Mouse (Mus musculus): ENCODE results near the gene Nlrp2.

Gene Nlrp2

DNA sequence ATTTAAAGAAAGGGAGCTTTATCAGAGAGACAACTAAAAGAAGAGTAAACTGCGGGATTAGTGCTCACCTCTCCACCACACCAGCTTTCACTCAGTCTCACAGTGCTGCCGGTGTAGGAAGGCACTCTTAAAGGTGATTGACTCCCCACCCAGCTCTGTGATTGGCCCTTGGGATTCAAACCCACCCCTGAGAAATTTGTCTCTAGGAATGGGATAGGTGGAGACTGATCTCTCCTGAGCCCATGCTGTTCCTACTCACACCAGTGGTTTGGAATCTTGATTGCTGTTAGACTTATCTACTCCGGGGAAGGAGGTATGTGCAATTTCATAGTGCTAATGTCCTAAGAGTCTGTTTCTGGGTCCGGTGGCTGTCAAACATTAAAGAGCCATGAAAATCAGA is at the start of gene Nlrp2:
TSS of gene Nlrp2 (minus strand) at position 101 of the 400 bp plus-strand sequence.
- no peak for DNase-seq (ENCODE audit: low read depth, low spot score)

GRCm38 (mm10) chr7:5366724-5367123 is 15.9 kb upstream of the Nlrp2 start:
- DNase-seq (ENCODE audit: low read depth, low spot score) = no peak

DNA sequence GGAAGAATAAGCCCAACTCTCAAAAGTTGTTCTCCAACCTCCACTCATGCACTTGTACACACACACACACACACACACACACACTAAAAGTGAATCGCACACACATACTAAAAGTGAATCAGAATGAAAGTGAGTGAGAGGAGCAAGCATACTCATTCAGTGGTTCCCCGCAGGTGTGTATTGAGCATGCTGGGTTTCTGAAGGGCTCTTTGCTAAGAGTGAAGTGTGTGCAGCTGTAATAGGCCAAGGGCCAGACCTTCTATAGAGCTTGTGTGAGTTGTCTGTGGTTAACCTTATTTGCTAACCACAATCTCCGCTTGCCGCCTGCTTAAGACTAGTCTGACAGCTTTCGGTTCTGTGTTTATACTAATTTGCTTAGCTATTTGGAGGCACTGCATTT is 12.8 kb upstream of the Nlrp2 start:
- no peak for DNase-seq (ENCODE audit: low read depth, low spot score)

DNA sequence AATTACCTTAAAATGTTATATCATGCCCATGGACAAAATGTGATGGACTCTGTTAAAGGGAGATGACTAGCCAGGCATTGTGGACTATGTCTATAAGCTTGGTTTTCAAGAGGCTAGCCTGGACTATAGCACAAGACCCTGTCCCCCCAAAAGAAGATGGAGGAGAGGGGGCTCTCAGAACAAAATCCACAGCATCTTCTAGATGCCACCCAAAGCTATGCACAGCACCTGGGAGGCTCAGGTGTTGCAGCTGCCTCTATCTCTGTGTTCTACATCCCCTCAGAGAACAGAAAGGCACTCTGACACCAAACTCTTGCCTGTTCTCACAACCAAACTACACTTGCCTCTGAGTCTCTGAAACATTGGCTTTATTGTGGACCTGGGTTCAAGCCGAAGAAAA is 598 bp downstream of the Nlrp2 start, which contains the start of gene Gm5065:
TSS of gene Gm5065 (plus strand) at position 301 of the 400 bp plus-strand sequence.
- DNase-seq (ENCODE audit: low read depth, low spot score) = no peak

DNA sequence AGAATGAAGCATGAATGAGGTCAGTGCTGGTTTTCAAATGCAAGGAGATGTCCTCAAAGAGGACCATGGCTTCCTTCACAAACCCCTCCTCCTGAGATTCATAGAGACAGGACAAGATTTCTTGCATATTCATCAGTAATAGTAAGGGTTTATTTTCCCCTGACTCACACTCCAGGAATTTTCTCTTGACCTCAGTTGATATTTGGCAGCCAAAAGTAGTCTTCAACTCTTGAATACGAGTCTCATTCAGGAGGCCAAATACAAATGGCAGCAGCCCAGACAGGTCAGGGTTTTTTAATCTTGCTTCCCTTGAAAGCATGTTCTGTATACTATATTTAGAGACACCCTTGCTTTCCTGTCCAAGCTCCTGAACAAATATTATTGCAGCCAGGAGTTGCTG is 23.3 kb downstream of the Nlrp2 start:
- DNase-seq (ENCODE audit: low read depth, low spot score) = no peak

- DNase-seq (ENCODE audit: low read depth, low spot score) = no peak
Observed at GRCm38 (mm10) chr7:5288281-5288680, 62.6 kb downstream of the Nlrp2 start.

DNA sequence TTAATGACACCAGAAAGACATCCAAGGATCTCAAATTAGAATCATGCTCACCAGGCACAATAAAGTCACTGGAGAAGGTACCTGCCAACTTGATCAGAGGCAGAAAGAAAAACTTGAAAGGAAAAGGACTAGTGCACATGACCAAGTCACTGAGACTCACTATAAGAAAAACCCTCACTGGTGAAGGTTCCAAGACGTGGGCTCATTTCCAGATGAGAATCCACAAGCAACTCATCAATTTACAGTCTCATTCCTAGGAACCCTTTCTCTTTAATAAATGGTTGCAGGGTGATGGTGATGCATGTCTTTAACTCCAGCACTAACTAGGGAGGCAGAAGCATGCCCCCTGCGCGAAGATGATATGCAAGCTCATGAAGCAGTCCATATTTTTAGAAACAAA is 87.8 kb downstream of the Nlrp2 start:
- no peak for DNase-seq (ENCODE audit: low read depth, low spot score)
